Mouse (Mus musculus) heart, adult 2 months (tissue): Measurements from ENCODE around the gene Rnase2b.

Source experiments
- CTCF ChIP-seq: fragments of 200-600 bp; IDR thresholded peaks from 2 replicates; pipeline ENCODE4 v1.8.1; 2022; ENCODE audit warnings: antibody characterized with exemption, mild to moderate bottlenecking, moderate library complexity
- POLR2A ChIP-seq: fragments of 200-500 bp; IDR thresholded peaks from 2 replicates; pipeline ENCODE4 v1.6.1; 2011; ENCODE audit warnings: mild to moderate bottlenecking, low read depth, low read length, control low read depth; ENCODE audit not compliant: insufficient read depth

GRCm38 (mm10) chr14:51165435-51165834 lies 3.4 kb downstream of the Rnase2b start:
- TF ChIP-seq CTCF = no peak
- no peak for TF ChIP-seq POLR2A
